Mouse (Mus musculus) C2C12 (cell line): ENCODE measurements at regions not wholly inside any gene's neighbourhood (a gene's known extent, or its start where the extent isn't known, plus 50 kb on each side); places are given as distances from the start of the nearest gene placed in this dataset.

Source experiments
- CEBPB ChIP-seq: IDR thresholded peaks from one replicate; pipeline ENCODE4 v1.6.1; 2011; ENCODE audit warnings: low read depth, mild to moderate bottlenecking, control low read depth, moderate library complexity
- CTCF ChIP-seq: IDR thresholded peaks from one replicate; pipeline ENCODE4 v1.5.1; 2011; ENCODE audit not compliant: control insufficient read depth, insufficient read depth, insufficient read length
- FOSL1 ChIP-seq: IDR thresholded peaks from one replicate; pipeline ENCODE4 v1.8.0; 2011; ENCODE audit warnings: mild to moderate bottlenecking, low read length; ENCODE audit not compliant: poor library complexity, insufficient read depth, severe bottlenecking
- MAX ChIP-seq: IDR thresholded peaks from one replicate; pipeline ENCODE4 v1.6.1; 2011; ENCODE audit warnings: mild to moderate bottlenecking, control low read depth
- MYOD1 ChIP-seq: IDR thresholded peaks from one replicate; pipeline ENCODE4 v1.6.1; 2011; ENCODE audit warnings: low read depth; ENCODE audit not compliant: control insufficient read depth, insufficient read length
- MYOG ChIP-seq: IDR thresholded peaks from one replicate; pipeline ENCODE4 v1.6.1; 2011; ENCODE audit not compliant: control insufficient read depth, insufficient read length; ENCODE audit errors: extremely low read depth
- USF1 ChIP-seq: IDR thresholded peaks from one replicate; pipeline ENCODE4 v1.6.1; 2011; ENCODE audit warnings: low read depth, mild to moderate bottlenecking, control low read depth, moderate library complexity

GRCm38 (mm10) chr13:59956441-59956840 is 133.5 kb upstream of the Tut7 start:
- TF ChIP-seq CTCF: no peak
- no peak for TF ChIP-seq MAX
- no peak for TF ChIP-seq USF1
- no peak for TF ChIP-seq MYOD1
- TF ChIP-seq MYOG: no peak
- no peak for TF ChIP-seq FOSL1
- TF ChIP-seq CEBPB: no peak
